Mouse (Mus musculus): ENCODE data around the gene Gstp2.

The Gstp2 gene

GRCm38 (mm10) chr19:4045966-4046865 is at the start of gene Gstp2:
TSS of gene Gstp2 (minus strand) at chr19:4046023.
- DNase-seq (ENCODE audit: low read depth, low spot score), result peak; percentile 94

GRCm38 (mm10) chr19:4094774-4095303 is 49.0 kb upstream of the Gstp2 start:
- no peak for DNase-seq (ENCODE audit: low read depth, low spot score)

GRCm38 (mm10) chr19:4094348-4094747 is 48.5 kb upstream of the Gstp2 start:
- DNase-seq (ENCODE audit: low read depth, low spot score), result peak; percentile 32

GRCm38 (mm10) chr19:4093772-4094171 is 47.9 kb upstream of the Gstp2 start:
- DNase-seq (ENCODE audit: low read depth, low spot score), result no peak

GRCm38 (mm10) chr19:4092750-4093149 is 46.9 kb upstream of the Gstp2 start:
- no peak for DNase-seq (ENCODE audit: low read depth, low spot score)

- no peak for DNase-seq (ENCODE audit: low read depth, low spot score)
Measured at GRCm38 (mm10) chr19:4091383-4091782, 45.6 kb upstream of the Gstp2 start.

- DNase-seq (ENCODE audit: low read depth, low spot score), result no peak
Measured at GRCm38 (mm10) chr19:4090446-4090845, 44.6 kb upstream of the Gstp2 start.

GRCm38 (mm10) chr19:4089128-4089527 is 43.3 kb upstream of the Gstp2 start:
- DNase-seq (ENCODE audit: low read depth, low spot score), result no peak

GRCm38 (mm10) chr19:4088146-4088545 is 42.3 kb upstream of the Gstp2 start:
- no peak for DNase-seq (ENCODE audit: low read depth, low spot score)

- DNase-seq (ENCODE audit: low read depth, low spot score), result no peak
Measured at GRCm38 (mm10) chr19:4087090-4087489, 41.3 kb upstream of the Gstp2 start.

GRCm38 (mm10) chr19:4086156-4086555 is 40.3 kb upstream of the Gstp2 start:
- DNase-seq (ENCODE audit: low read depth, low spot score), result no peak

GRCm38 (mm10) chr19:4084984-4085383 is 39.2 kb upstream of the Gstp2 start:
- no peak for DNase-seq (ENCODE audit: low read depth, low spot score)

- no peak for DNase-seq (ENCODE audit: low read depth, low spot score)
Measured at GRCm38 (mm10) chr19:4083826-4084225, 38.0 kb upstream of the Gstp2 start.

GRCm38 (mm10) chr19:4083316-4083715 is 37.5 kb upstream of the Gstp2 start:
- no peak for DNase-seq (ENCODE audit: low read depth, low spot score)

- no peak for DNase-seq (ENCODE audit: low read depth, low spot score)
Measured at GRCm38 (mm10) chr19:4082219-4082965, 36.6 kb upstream of the Gstp2 start.

GRCm38 (mm10) chr19:4081394-4081793 is 35.6 kb upstream of the Gstp2 start, which contains the start of gene Cabp2:
TSS of gene Cabp2 (plus strand) at chr19:4081578.
- no peak for DNase-seq (ENCODE audit: low read depth, low spot score)

GRCm38 (mm10) chr19:4080511-4081009 is 34.7 kb upstream of the Gstp2 start:
- no peak for DNase-seq (ENCODE audit: low read depth, low spot score)

- no peak for DNase-seq (ENCODE audit: low read depth, low spot score)
Measured at GRCm38 (mm10) chr19:4079594-4079993, 33.8 kb upstream of the Gstp2 start.

GRCm38 (mm10) chr19:4075531-4075930 is 29.7 kb upstream of the Gstp2 start:
- DNase-seq (ENCODE audit: low read depth, low spot score), result no peak

GRCm38 (mm10) chr19:4072706-4073424 is 27.0 kb upstream of the Gstp2 start:
- DNase-seq (ENCODE audit: low read depth, low spot score), result no peak

GRCm38 (mm10) chr19:4071406-4071805 is 25.6 kb upstream of the Gstp2 start:
- no peak for DNase-seq (ENCODE audit: low read depth, low spot score)
